Mouse (Mus musculus): ENCODE measurements around the gene Ptp4a2. TPM values are rescaled to one million over a fixed set of nuclear protein-coding genes. Genes with fewer than 3 reads are reported as not detected.

The Ptp4a2 gene
- polyA plus RNA-seq, 1 experiment from 2014 or later = 198 TPM

- WGBS (ENCODE audit: insufficient replicate concordance) = 86% methylated on average over 11 of the region's 11 CpGs
Measured at GRCm38 (mm10) chr4:129875406-129875805, 64.4 kb downstream of the Ptp4a2 start.

GRCm38 (mm10) chr4:129876831-129877764 lies 66.1 kb downstream of the Ptp4a2 start:
- H3K4me2 ChIP-seq (ENCODE audit: low read depth, low read length) = peak overlapping the region; percentile 69
- peak; percentile 66 for DNase-seq
- ATAC-seq = peak; percentile 72
- TF ChIP-seq EP300 (IDR thresholded peaks at IDR 0.05; ENCODE audit: low read depth) (no peak; the same call in 1 of the 2 replicates), CTCF (IDR thresholded peaks at IDR 0.05; ENCODE audit: low read depth) (no peak)
- H3K4me1 ChIP-seq (ENCODE audit: insufficient read depth) = peaks cover 25% of the 10 kb centered on the region
- H3K27ac ChIP-seq (ENCODE audit: low read depth) = peak overlapping the region; percentile 50
- no peaks in the 10 kb centered on the region for H3K36me3 ChIP-seq (replicated peaks; ENCODE audit: insufficient read depth, low read length)
- H3K4me3 ChIP-seq (ENCODE audit: low read depth, low read length) = peak overlapping the region; percentile 11
- no peaks in the 10 kb centered on the region for H3K27me3 ChIP-seq (ENCODE audit: insufficient read depth, low read length)
- WGBS (ENCODE audit: insufficient replicate concordance) = 15% methylated on average over 21 of the region's 21 CpGs
- peak overlapping the region; percentile 47; the same call in 1 of the 2 replicates for H3K9ac ChIP-seq (replicated peaks)
- no peaks in the 10 kb centered on the region for H3K9me3 ChIP-seq (ENCODE audit: low read length)

More at GRCm38 (mm10) chr4:129875406-129875805, 64.4 kb downstream of the Ptp4a2 start:
- DNase-seq = no peak
- no peaks in the 10 kb centered on the region for H3K9me3 ChIP-seq (ENCODE audit: low read length)
- H3K4me1 ChIP-seq (ENCODE audit: insufficient read depth) = peaks cover 13% of the 10 kb centered on the region
- H3K9ac ChIP-seq (replicated peaks) = no peak overlapping the region
- no peak overlapping the region for H3K4me3 ChIP-seq (ENCODE audit: low read depth, low read length)
- no peak overlapping the region for H3K27ac ChIP-seq (ENCODE audit: low read depth)
- no peak for TF ChIP-seq CTCF (IDR thresholded peaks at IDR 0.05; ENCODE audit: low read depth)
- TF ChIP-seq EP300 (IDR thresholded peaks at IDR 0.05; ENCODE audit: low read depth) = no peak
- H3K4me2 ChIP-seq (ENCODE audit: low read depth, low read length) = no peak overlapping the region
- H3K27me3 ChIP-seq (ENCODE audit: insufficient read depth, low read length) = no peaks in the 10 kb centered on the region
- no peak for ATAC-seq
- no peaks in the 10 kb centered on the region for H3K36me3 ChIP-seq (replicated peaks; ENCODE audit: insufficient read depth, low read length)

- Histone ChIP-seq H3K4me1 (ENCODE audit: insufficient read depth) (peaks cover 29% of the 10 kb centered on the region), H3K36me3 (replicated peaks; ENCODE audit: insufficient read depth, low read length) (no peaks in the 10 kb centered on the region), H3K9me3 (ENCODE audit: low read length) (no peaks in the 10 kb centered on the region), H3K9ac (replicated peaks) (peak overlapping the region; percentile 47; the same call in 1 of the 2 replicates), H3K27ac (ENCODE audit: low read depth) (peak overlapping the region; percentile 50), H3K27me3 (ENCODE audit: insufficient read depth, low read length) (no peaks in the 10 kb centered on the region), H3K4me2 (ENCODE audit: low read depth, low read length) (peak overlapping the region; percentile 69), H3K4me3 (ENCODE audit: low read depth, low read length) (peak overlapping the region; percentile 11)
- no peak for TF ChIP-seq CTCF (IDR thresholded peaks at IDR 0.05; ENCODE audit: low read depth)
- DNase-seq (no peak), ATAC-seq (no peak)
- WGBS (ENCODE audit: insufficient replicate concordance) = 54% methylated on average over 11 of the region's 11 CpGs
Measured at GRCm38 (mm10) chr4:129877967-129878655, 67.1 kb downstream of the Ptp4a2 start.

GRCm38 (mm10) chr4:129878656-129879145 lies 67.7 kb downstream of the Ptp4a2 start:
- ATAC-seq (no peak), DNase-seq (no peak)
- H3K4me3 ChIP-seq (ENCODE audit: low read depth, low read length) = no peak overlapping the region
- H3K9me3 ChIP-seq (ENCODE audit: low read length) = no peaks in the 10 kb centered on the region
- no peaks in the 10 kb centered on the region for H3K27me3 ChIP-seq (ENCODE audit: insufficient read depth, low read length)
- TF ChIP-seq CTCF (IDR thresholded peaks at IDR 0.05; ENCODE audit: low read depth) = no peak
- no peak for TF ChIP-seq EP300 (IDR thresholded peaks at IDR 0.05; ENCODE audit: low read depth)
- peaks cover 29% of the 10 kb centered on the region for H3K4me1 ChIP-seq (ENCODE audit: insufficient read depth)
- H3K9ac ChIP-seq (replicated peaks) = no peak overlapping the region
- no peak overlapping the region for H3K4me2 ChIP-seq (ENCODE audit: low read depth, low read length)
- 74% methylated on average over 8 of the region's 8 CpGs for WGBS (ENCODE audit: insufficient replicate concordance)
- H3K27ac ChIP-seq (ENCODE audit: low read depth) = no peak overlapping the region
- no peaks in the 10 kb centered on the region for H3K36me3 ChIP-seq (replicated peaks; ENCODE audit: insufficient read depth, low read length)

GRCm38 (mm10) chr4:129879206-129879780 lies 68.3 kb downstream of the Ptp4a2 start:
- ATAC-seq (no peak), DNase-seq (no peak)
- Histone ChIP-seq H3K9me3 (ENCODE audit: low read length) (no peaks in the 10 kb centered on the region), H3K4me1 (ENCODE audit: insufficient read depth) (peaks cover 33% of the 10 kb centered on the region), H3K4me3 (ENCODE audit: low read depth, low read length) (no peak overlapping the region), H3K27me3 (ENCODE audit: insufficient read depth, low read length) (no peaks in the 10 kb centered on the region), H3K4me2 (ENCODE audit: low read depth, low read length) (no peak overlapping the region), H3K9ac (replicated peaks) (no peak overlapping the region), H3K36me3 (replicated peaks; ENCODE audit: insufficient read depth, low read length) (no peaks in the 10 kb centered on the region), H3K27ac (ENCODE audit: low read depth) (no peak overlapping the region)
- TF ChIP-seq EP300 (IDR thresholded peaks at IDR 0.05; ENCODE audit: low read depth) (no peak), CTCF (IDR thresholded peaks at IDR 0.05; ENCODE audit: low read depth) (no peak)
- WGBS (ENCODE audit: insufficient replicate concordance) = 73% methylated on average over 4 of the region's 4 CpGs

- no peaks in the 10 kb centered on the region for H3K9me3 ChIP-seq (ENCODE audit: low read length)
- H3K4me3 ChIP-seq (ENCODE audit: low read depth, low read length) = no peak overlapping the region
- no peak overlapping the region for H3K27ac ChIP-seq (ENCODE audit: low read depth)
- H3K36me3 ChIP-seq (replicated peaks; ENCODE audit: insufficient read depth, low read length) = no peaks in the 10 kb centered on the region
- no peak overlapping the region for H3K9ac ChIP-seq (replicated peaks)
- no peak for TF ChIP-seq EP300 (IDR thresholded peaks at IDR 0.05; ENCODE audit: low read depth)
- TF ChIP-seq CTCF (IDR thresholded peaks at IDR 0.05; ENCODE audit: low read depth) = no peak
- 66% methylated on average over 7 of the region's 7 CpGs for WGBS (ENCODE audit: insufficient replicate concordance)
- no peak overlapping the region for H3K4me2 ChIP-seq (ENCODE audit: low read depth, low read length)
- DNase-seq (no peak), ATAC-seq (no peak)
- H3K27me3 ChIP-seq (ENCODE audit: insufficient read depth, low read length) = no peaks in the 10 kb centered on the region
- peaks cover 34% of the 10 kb centered on the region for H3K4me1 ChIP-seq (ENCODE audit: insufficient read depth)
Measured at GRCm38 (mm10) chr4:129880615-129881014, 69.6 kb downstream of the Ptp4a2 start.
